In the genomic region with DNA sequence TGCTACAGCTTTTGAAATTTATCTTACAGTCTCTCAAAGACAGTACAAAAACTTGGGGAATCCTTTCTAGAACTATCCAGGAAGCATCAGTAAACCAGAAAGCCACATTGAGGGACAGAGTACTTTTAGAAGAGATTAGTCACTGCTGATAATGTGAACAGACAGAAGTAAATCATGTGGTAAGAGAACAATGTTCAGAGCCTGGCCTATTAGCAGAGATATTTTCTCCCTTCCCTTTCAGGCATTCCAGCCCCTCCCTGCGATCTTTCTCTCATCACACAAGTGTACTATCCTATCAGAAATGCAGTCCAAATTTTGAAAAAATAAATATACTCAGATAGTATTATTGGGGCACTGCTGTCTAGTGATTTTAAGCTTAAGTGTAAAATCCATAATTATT, we compare ENCODE assay signal across 9 mouse cellular contexts. TPM values are rescaled to one million over a fixed set of nuclear protein-coding genes. Genes with fewer than 3 reads are reported as not detected.
A peak's percentile ranks its signal among the peaks of the same experiment; 100 is the strongest.
DNase-seq lines count a peak whose midpoint lies in the region; ATAC-seq and TF ChIP-seq lines count a peak whose summit lies in the region.
"Had no signal": no experiment of that assay in that cellular context is flagged by ENCODE, and none has a peak within 500 bp of the region (broad histone marks: within the 10 kb centered on the region; RNA-seq: fewer than 3 reads in every experiment).

No protein-coding gene starts in this region.

- peak overlapping the region; percentile 65 for H3K4me2 ChIP-seq in lung, embryonic 14.5 days
- peak overlapping the region; percentile 43 for H3K4me2 ChIP-seq in forebrain, embryonic 11.5 days (ENCODE audit: low read depth, low read length, severe bottlenecking)
- H3K4me2 ChIP-seq in limb, embryonic 11.5 days (ENCODE audit: low read depth, severe bottlenecking): peak overlapping the region; percentile 58; the same call in 1 of the 2 replicates

- TF ChIP-seq CTCF in lung, embryonic 14.5 days (IDR thresholded peaks at IDR 0.05; ENCODE audit: low read depth): no peak

- no peak overlapping the region for H3K27ac ChIP-seq in lung, embryonic 14.5 days (ENCODE audit: low read depth)
- H3K27ac ChIP-seq in forebrain, embryonic 11.5 days (ENCODE audit: low read depth, low read length): no peak overlapping the region
- no peak overlapping the region for H3K27ac ChIP-seq in limb, embryonic 11.5 days (replicated peaks; ENCODE audit: low read depth, low read length)

- peak overlapping the region; percentile 65; the same call in 1 of the 2 replicates for H3K9ac ChIP-seq in lung, embryonic 14.5 days
- peak overlapping the region; percentile 60; the same call in 1 of the 2 replicates for H3K9ac ChIP-seq in forebrain, embryonic 11.5 days (ENCODE audit: low read length)
- no peak overlapping the region for H3K9ac ChIP-seq in limb, embryonic 11.5 days (ENCODE audit: low read length)

- no peaks in the 10 kb centered on the region for H3K9me3 ChIP-seq in lung, embryonic 14.5 days (ENCODE audit: low read depth, low read length)
- no peaks in the 10 kb centered on the region for H3K9me3 ChIP-seq in forebrain, embryonic 11.5 days (ENCODE audit: control insufficient read depth, low read length)
- H3K9me3 ChIP-seq in limb, embryonic 11.5 days (ENCODE audit: control insufficient read depth, low read length): no peaks in the 10 kb centered on the region

- no peaks in the 10 kb centered on the region for H3K27me3 ChIP-seq in lung, embryonic 14.5 days (ENCODE audit: insufficient read depth, low read length)
- H3K27me3 ChIP-seq in forebrain, embryonic 11.5 days (ENCODE audit: control insufficient read depth, insufficient read depth, low read length): no peaks in the 10 kb centered on the region
- no peaks in the 10 kb centered on the region for H3K27me3 ChIP-seq in limb, embryonic 11.5 days (ENCODE audit: control insufficient read depth, insufficient read depth, low read length)

- no peaks in the 10 kb centered on the region for H3K36me3 ChIP-seq in lung, embryonic 14.5 days (ENCODE audit: insufficient read depth)
- no peaks in the 10 kb centered on the region for H3K36me3 ChIP-seq in forebrain, embryonic 11.5 days (ENCODE audit: control insufficient read depth, insufficient read depth, low read length)
- H3K36me3 ChIP-seq in limb, embryonic 11.5 days (ENCODE audit: control insufficient read depth, insufficient read depth, low read length): no peaks in the 10 kb centered on the region

- DNase-seq in lung, embryonic 14.5 days: no peak
- DNase-seq in lung, postnatal 4 days: no peak
- DNase-seq in forebrain, embryonic 11.5 days (ENCODE audit: low spot score): no peak
- no peak for DNase-seq in limb, embryonic 11.5 days (ENCODE audit: low spot score)
- DNase-seq in retina, embryonic 14.5 days (ENCODE audit: low spot score): peak; percentile 40
- no peak for DNase-seq in urinary bladder, postnatal 25 days (ENCODE audit: low spot score)
- DNase-seq in layer of hippocampus, postnatal 25 days (ENCODE audit: extremely low spot score in 1 of 2, low spot score in 1 of 2): no peak
- no peak for DNase-seq in lung, postnatal 25 days (ENCODE audit: low spot score)

- H3K4me1 ChIP-seq in lung, embryonic 14.5 days (ENCODE audit: insufficient read depth): no peaks in the 10 kb centered on the region
- H3K4me1 ChIP-seq in forebrain, embryonic 11.5 days (replicated peaks; ENCODE audit: control insufficient read depth, insufficient read depth, low read length): no peaks in the 10 kb centered on the region
- H3K4me1 ChIP-seq in limb, embryonic 11.5 days (ENCODE audit: control insufficient read depth, insufficient read depth, low read length): no peaks in the 10 kb centered on the region

- WGBS in lung, embryonic 14.5 days: 62% methylated on average over 1 of the region's 1 CpGs
- 78% methylated on average over 1 of the region's 1 CpGs for WGBS in forebrain, embryonic 11.5 days
- 92% methylated on average over 1 of the region's 1 CpGs for WGBS in limb, embryonic 11.5 days

- H3K4me3 ChIP-seq in lung, embryonic 14.5 days (ENCODE audit: low read depth, low read length): peak overlapping the region; percentile 54
- peak overlapping the region; percentile 55; the same call in 1 of the 2 replicates for H3K4me3 ChIP-seq in forebrain, embryonic 11.5 days (ENCODE audit: low read depth, low read length)
- H3K4me3 ChIP-seq in limb, embryonic 11.5 days (ENCODE audit: low read depth, low read length): peak overlapping the region; percentile 61; the same call in 1 of the 2 replicates

- ATAC-seq in lung, embryonic 14.5 days (ENCODE audit: insufficient read depth): no peak
- no peak for ATAC-seq in forebrain, embryonic 11.5 days (replicated peaks; ENCODE audit: low FRiP score)
- ATAC-seq in limb, embryonic 11.5 days (ENCODE audit: insufficient number of reproducible peaks, low FRiP score, low TSS enrichment, low read depth): no peak

RNA-seq across cellular contexts. Expression of a gene that starts 0.9 kb away (rescaled TPM):
- polyA plus RNA-seq in lung, embryonic 14.5 days (2014; fragmentation: Nextera tagmentation; extraction: Ambion mirVana): 2.7 and 3.2 TPM in 2 replicates
- polyA plus RNA-seq in forebrain, embryonic 11.5 days (2014; fragmentation: Nextera tagmentation; extraction: Ambion mirVana): 4.9 and 5.9 TPM in 2 replicates
- polyA plus RNA-seq in limb, embryonic 11.5 days (2014; fragmentation: Nextera tagmentation; extraction: Ambion mirVana): 4.0 and 4.7 TPM in 2 replicates
- 10 to 100 TPM; 14.7 to 15.1 TPM for total RNA-seq in layer of hippocampus, postnatal 25 days (2021)

RNA-seq across cellular contexts. Expression of a gene that starts 26.9 kb away (rescaled TPM):
- polyA plus RNA-seq in lung, embryonic 14.5 days (2014; fragmentation: Nextera tagmentation; extraction: Ambion mirVana): 5.6 and 6.4 TPM in 2 replicates
- 5.5 and 6.5 TPM in 2 replicates for polyA plus RNA-seq in forebrain, embryonic 11.5 days (2014; fragmentation: Nextera tagmentation; extraction: Ambion mirVana)
- polyA plus RNA-seq in limb, embryonic 11.5 days (2014; fragmentation: Nextera tagmentation; extraction: Ambion mirVana): 5.4 and 7.2 TPM in 2 replicates
- total RNA-seq in layer of hippocampus, postnatal 25 days (2021): 1 to 10 TPM; 6.2 to 6.6 TPM

RNA-seq across cellular contexts. Expression of a gene that starts 41.2 kb away (rescaled TPM):
- polyA plus RNA-seq in lung, embryonic 14.5 days (2014; fragmentation: Nextera tagmentation; extraction: Ambion mirVana): 9.9 and 11.0 TPM in 2 replicates
- polyA plus RNA-seq in forebrain, embryonic 11.5 days (2014; fragmentation: Nextera tagmentation; extraction: Ambion mirVana): 12.8 and 13.6 TPM in 2 replicates
- 14.0 and 14.2 TPM in 2 replicates for polyA plus RNA-seq in limb, embryonic 11.5 days (2014; fragmentation: Nextera tagmentation; extraction: Ambion mirVana)
- 10 to 100 TPM; 18.5 to 25.1 TPM for total RNA-seq in layer of hippocampus, postnatal 25 days (2021)

RNA-seq across cellular contexts. Expression of a gene that starts 51.4 kb away (rescaled TPM):
- polyA plus RNA-seq in lung, embryonic 14.5 days (2014; fragmentation: Nextera tagmentation; extraction: Ambion mirVana): 3.1 and 4.4 TPM in 2 replicates
- polyA plus RNA-seq in forebrain, embryonic 11.5 days (2014; fragmentation: Nextera tagmentation; extraction: Ambion mirVana): 4.1 and 4.9 TPM in 2 replicates
- 2.8 and 3.1 TPM in 2 replicates for polyA plus RNA-seq in limb, embryonic 11.5 days (2014; fragmentation: Nextera tagmentation; extraction: Ambion mirVana)
- total RNA-seq in layer of hippocampus, postnatal 25 days (2021): 1 to 10 TPM; 4.5 to 7.1 TPM
- total RNA-seq: monocyte, adult 5-6 weeks had no signal
